Mouse (Mus musculus) forebrain, embryonic 15.5 days (tissue): ENCODE results near the gene Cpsf6. TPM values are rescaled to one million over a fixed set of nuclear protein-coding genes. Genes with fewer than 3 reads are reported as not detected.

Source experiments
- ATAC-seq: fragments of 200-750 bp; cut with Nextera tagmentation; replicated peaks from 2 replicates; pipeline ENCODE4 v1.8.0; 2017; ENCODE audit warnings: mild to moderate bottlenecking, moderate TSS enrichment, moderate library complexity
- H3K27ac ChIP-seq: fragments of 300-500 bp; sonication (generic); replicated peaks from 2 replicates; pipeline ENCODE4 v1.5.1; 2015; ENCODE audit warnings: mild to moderate bottlenecking, inconsistent platforms
- H3K27me3 ChIP-seq: fragments of 300-500 bp; sonication (generic); 2 replicates; pipeline ENCODE4 v1.6.1; 2015; ENCODE audit warnings: inconsistent platforms
- H3K36me3 ChIP-seq: fragments of 300-500 bp; sonication (generic); 2 replicates; pipeline ENCODE4 v1.6.1; 2015; ENCODE audit warnings: mild to moderate bottlenecking, inconsistent platforms
- H3K4me1 ChIP-seq: fragments of 300-500 bp; sonication (generic); 2 replicates; pipeline ENCODE4 v1.6.1; 2015; ENCODE audit warnings: inconsistent platforms
- H3K4me2 ChIP-seq: fragments of 300-500 bp; sonication (generic); replicated peaks from 2 replicates; pipeline ENCODE4 v1.6.1; 2015; ENCODE audit warnings: mild to moderate bottlenecking, inconsistent platforms
- H3K4me3 ChIP-seq: fragments of 300-500 bp; sonication (generic); 2 replicates; pipeline ENCODE4 v1.5.1; 2015; ENCODE audit warnings: mild to moderate bottlenecking, inconsistent platforms
- H3K9ac ChIP-seq: fragments of 300-500 bp; sonication (generic); replicated peaks from 2 replicates; pipeline ENCODE4 v1.6.1; 2015; ENCODE audit warnings: mild to moderate bottlenecking, inconsistent platforms
- H3K9me3 ChIP-seq: fragments of 300-500 bp; sonication (generic); 2 replicates; pipeline ENCODE4 v1.6.1; 2016; ENCODE audit warnings: inconsistent platforms
- WGBS: fragments of 180-500 bp; shearing (Covaris S2); methylation state at CpG from one replicate; pipeline ENCODE4 v1.1.7; 2015; ENCODE audit warnings: mixed read lengths; 5-methylcytosine and 5-hydroxymethylcytosine counted together
- polyA plus RNA-seq: library from polyadenylated mRNA; unstranded; fragments of >200 nt; fragmentation: Nextera tagmentation; extraction: Ambion mirVana; gene quantifications from 2 replicates; pipeline ENCODE4 v1.2.1, GENCODE M21; 2015

Gene Cpsf6
- 201 and 205 TPM in 2 replicates for polyA plus RNA-seq

DNA sequence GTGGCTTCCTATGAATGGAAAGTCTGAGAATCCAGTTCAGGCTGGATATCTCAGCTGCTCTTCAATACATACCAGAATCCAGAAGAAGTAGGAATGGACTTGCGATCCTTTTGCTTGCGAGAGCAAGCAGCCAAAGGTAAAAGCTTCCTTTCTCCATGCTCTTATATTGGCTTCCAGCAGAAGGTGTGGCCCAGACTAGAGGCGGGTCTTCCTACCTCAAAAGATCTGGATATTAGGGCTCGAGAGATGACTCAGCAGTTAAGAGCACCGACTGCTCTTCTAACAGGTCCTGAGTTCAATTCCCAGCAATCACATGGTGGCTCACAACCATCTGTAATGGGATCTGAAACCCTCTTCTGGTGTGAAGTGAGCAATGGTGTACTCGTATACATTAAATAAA lies at the start of gene Cpsf6:
Gene Cpsf6 (minus strand): TSS at position 108 of the 400 bp plus-strand sequence.
- Histone ChIP-seq H3K4me3 (no peak within 1 kb of the TSS), H3K36me3 (no peaks in the 10 kb centered on the region), H3K9me3 (no peaks in the 10 kb centered on the region), H3K9ac (no peak within 1 kb of the TSS), H3K27ac (no peak within 1 kb of the TSS), H3K27me3 (no peaks in the 10 kb centered on the region), H3K4me2 (no peak within 1 kb of the TSS), H3K4me1 (peaks cover 10% of the 10 kb centered on the region)
- ATAC-seq, result no peak
- 91% methylated on average over 6 of the region's 6 CpGs for WGBS

DNA sequence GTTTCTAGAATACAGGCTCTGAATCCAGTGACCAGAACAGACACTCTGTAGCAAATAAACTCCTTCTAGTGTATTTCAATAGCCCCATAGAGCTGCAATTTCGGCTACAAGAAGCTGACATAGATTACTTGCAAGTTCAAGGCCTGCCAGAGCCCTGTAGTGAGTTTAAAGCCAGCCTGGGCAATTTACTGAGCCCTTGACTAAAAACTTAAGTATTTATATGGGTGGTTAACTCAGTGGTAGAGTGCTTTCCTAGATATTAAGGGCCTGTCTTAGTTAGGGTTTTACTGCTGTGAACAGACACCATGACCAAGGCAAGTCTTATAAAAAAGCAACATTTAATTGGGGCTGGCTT lies 46.8 kb upstream of the Cpsf6 start:
- H3K4me2 ChIP-seq, result no peak overlapping the region
- 0 out of 2 replicates have a peak overlapping the region, but pooled peaks have one; percentile 36 for H3K27ac ChIP-seq
- no peaks in the 10 kb centered on the region for H3K27me3 ChIP-seq
- WGBS, result 78% methylated on average over 1 of the region's 1 CpGs
- H3K9me3 ChIP-seq, result no peaks in the 10 kb centered on the region
- peaks cover 9% of the 10 kb centered on the region for H3K4me1 ChIP-seq
- H3K9ac ChIP-seq, result no peak overlapping the region
- H3K4me3 ChIP-seq, result no peak overlapping the region
- no peaks in the 10 kb centered on the region for H3K36me3 ChIP-seq
- no peak for ATAC-seq

GRCm38 (mm10) chr10:117425907-117426614 lies 46.2 kb upstream of the Cpsf6 start:
- Histone ChIP-seq H3K27ac (peak overlapping the region; percentile 36; the same call in 1 of the 2 replicates), H3K4me3 (no peak overlapping the region), H3K36me3 (no peaks in the 10 kb centered on the region), H3K9me3 (no peaks in the 10 kb centered on the region), H3K4me2 (0 out of 2 replicates have a peak overlapping the region, but pooled peaks have one; percentile 11), H3K9ac (no peak overlapping the region), H3K4me1 (peaks cover 9% of the 10 kb centered on the region), H3K27me3 (no peaks in the 10 kb centered on the region)
- peak; percentile 87 for ATAC-seq
- 24% methylated on average over 11 of the region's 11 CpGs for WGBS

GRCm38 (mm10) chr10:117425013-117425412 lies 45.2 kb upstream of the Cpsf6 start:
- H3K4me2 ChIP-seq, result no peak overlapping the region
- H3K9me3 ChIP-seq, result no peaks in the 10 kb centered on the region
- no peak overlapping the region for H3K9ac ChIP-seq
- H3K36me3 ChIP-seq, result no peaks in the 10 kb centered on the region
- ATAC-seq, result no peak
- H3K4me1 ChIP-seq, result peaks cover 9% of the 10 kb centered on the region
- no peak overlapping the region for H3K27ac ChIP-seq
- no peak overlapping the region for H3K4me3 ChIP-seq
- WGBS, result 91% methylated on average over 5 of the region's 5 CpGs
- H3K27me3 ChIP-seq, result no peaks in the 10 kb centered on the region

GRCm38 (mm10) chr10:117424146-117424905 lies 44.5 kb upstream of the Cpsf6 start:
- Histone ChIP-seq H3K27ac (no peak overlapping the region), H3K9me3 (no peaks in the 10 kb centered on the region), H3K36me3 (no peaks in the 10 kb centered on the region), H3K4me2 (no peak overlapping the region), H3K4me3 (no peak overlapping the region), H3K4me1 (peaks cover 9% of the 10 kb centered on the region), H3K27me3 (no peaks in the 10 kb centered on the region), H3K9ac (no peak overlapping the region)
- WGBS, result 85% methylated on average over 3 of the region's 3 CpGs
- no peak for ATAC-seq

DNA sequence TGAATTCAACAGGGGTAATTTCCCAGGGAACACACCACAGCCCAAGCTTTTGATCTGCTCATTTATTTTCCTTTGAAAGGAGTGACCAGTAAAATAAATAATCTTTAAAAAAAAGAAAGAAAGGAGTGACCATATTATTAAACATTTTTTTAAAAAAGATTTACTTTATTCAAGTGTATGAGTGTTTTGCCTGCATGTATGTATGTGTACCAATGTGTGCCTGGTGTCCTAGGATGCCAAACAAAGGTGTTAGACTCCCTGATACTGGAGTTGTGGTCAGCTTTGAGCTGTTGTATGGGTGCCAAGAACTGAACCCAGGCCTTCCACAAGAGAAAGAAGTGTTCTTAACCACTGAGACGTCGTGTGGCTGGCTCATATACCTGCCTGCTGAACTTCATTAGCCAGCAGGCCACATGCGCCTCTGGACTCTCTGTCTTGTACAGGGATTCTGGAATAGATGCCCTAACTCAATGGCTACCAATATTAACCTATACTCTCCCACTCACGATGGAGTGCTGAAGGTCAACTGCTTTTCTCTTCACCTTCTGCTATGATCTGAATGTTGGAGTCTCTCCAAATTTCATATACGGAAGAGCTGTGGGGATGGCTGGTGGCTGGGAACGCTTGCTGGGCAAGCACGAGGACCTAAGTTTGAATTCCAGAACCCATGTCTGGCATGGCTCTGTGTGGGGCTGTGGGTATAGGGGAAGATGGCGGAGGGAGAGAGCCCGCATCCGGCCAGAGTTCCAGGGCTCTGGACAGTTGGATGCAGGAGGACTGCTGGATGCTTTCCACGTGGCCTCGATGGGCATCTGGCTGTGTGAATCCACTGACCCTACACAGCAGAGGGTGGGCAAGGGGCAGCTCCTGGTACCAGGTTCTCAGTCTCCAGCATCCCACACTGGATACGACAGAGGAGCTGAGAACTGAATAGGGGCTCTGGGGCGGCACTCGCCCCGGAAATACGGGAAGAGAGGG lies 43.5 kb upstream of the Cpsf6 start:
- Histone ChIP-seq H3K36me3 (no peaks in the 10 kb centered on the region), H3K4me1 (peaks cover 16% of the 10 kb centered on the region), H3K9me3 (no peaks in the 10 kb centered on the region), H3K27ac (no peak overlapping the region), H3K4me2 (no peak overlapping the region), H3K27me3 (no peaks in the 10 kb centered on the region), H3K4me3 (no peak overlapping the region), H3K9ac (no peak overlapping the region)
- no peak for ATAC-seq
- WGBS, result 88% methylated on average over 17 of the region's 17 CpGs

- Histone ChIP-seq H3K9me3 (no peaks in the 10 kb centered on the region), H3K4me2 (no peak overlapping the region), H3K4me1 (peaks cover 25% of the 10 kb centered on the region), H3K36me3 (no peaks in the 10 kb centered on the region), H3K9ac (no peak overlapping the region), H3K27ac (no peak overlapping the region), H3K4me3 (no peak overlapping the region), H3K27me3 (no peaks in the 10 kb centered on the region)
- WGBS, result 84% methylated on average over 6 of the region's 6 CpGs
- no peak for ATAC-seq
Observed at GRCm38 (mm10) chr10:117422174-117422808, 42.5 kb upstream of the Cpsf6 start.

DNA sequence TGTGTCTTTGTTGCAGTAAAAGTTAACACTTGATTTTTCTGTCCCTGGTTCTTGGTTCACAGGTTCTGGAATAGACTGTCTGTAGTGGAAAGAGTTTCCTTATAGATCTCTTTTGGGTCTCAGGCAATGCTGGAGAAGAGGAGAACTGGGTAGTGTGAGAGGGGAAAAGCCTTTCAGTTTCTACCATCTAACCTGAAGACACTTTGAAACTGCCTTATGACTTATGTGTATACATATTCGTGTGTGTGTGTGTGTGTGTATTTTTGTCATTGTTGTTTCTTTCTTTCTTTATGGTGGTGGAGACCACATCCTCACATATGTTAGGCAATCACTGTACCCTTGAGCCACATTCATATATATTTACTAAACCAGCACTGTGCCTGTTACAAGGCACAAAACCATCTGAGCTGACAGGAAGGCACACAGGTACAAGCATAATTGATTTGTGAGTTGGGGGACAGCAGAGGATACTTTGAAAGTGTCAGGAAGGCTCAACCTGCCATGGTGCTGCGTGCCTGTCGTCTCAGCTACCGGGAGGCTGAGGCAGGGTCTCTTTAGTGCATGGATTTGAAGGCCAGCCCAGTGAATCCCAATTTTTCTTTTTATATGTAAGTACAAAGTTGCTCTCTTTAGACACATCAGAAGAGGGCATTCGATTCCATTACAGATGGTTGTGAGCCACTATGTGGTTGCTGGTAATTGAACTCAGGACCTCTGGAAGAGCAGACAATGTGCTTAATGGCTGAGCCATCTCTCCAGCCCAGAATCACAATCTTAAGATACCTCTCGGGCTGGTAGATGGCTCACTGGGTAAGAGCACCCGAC lies 41.7 kb upstream of the Cpsf6 start:
- Histone ChIP-seq H3K9me3 (no peaks in the 10 kb centered on the region), H3K4me2 (no peak overlapping the region), H3K27me3 (no peaks in the 10 kb centered on the region), H3K36me3 (no peaks in the 10 kb centered on the region), H3K27ac (no peak overlapping the region), H3K9ac (no peak overlapping the region), H3K4me3 (no peak overlapping the region), H3K4me1 (peaks cover 27% of the 10 kb centered on the region)
- WGBS, result 85% methylated on average over 7 of the region's 7 CpGs
- ATAC-seq, result no peak

GRCm38 (mm10) chr10:117420502-117421282 lies 40.9 kb upstream of the Cpsf6 start:
- Histone ChIP-seq H3K9ac (no peak overlapping the region), H3K4me2 (no peak overlapping the region), H3K4me3 (no peak overlapping the region), H3K27me3 (no peaks in the 10 kb centered on the region), H3K27ac (no peak overlapping the region), H3K9me3 (no peaks in the 10 kb centered on the region), H3K36me3 (no peaks in the 10 kb centered on the region), H3K4me1 (peaks cover 21% of the 10 kb centered on the region)
- WGBS, result 85% methylated on average over 9 of the region's 9 CpGs
- ATAC-seq, result no peak

DNA sequence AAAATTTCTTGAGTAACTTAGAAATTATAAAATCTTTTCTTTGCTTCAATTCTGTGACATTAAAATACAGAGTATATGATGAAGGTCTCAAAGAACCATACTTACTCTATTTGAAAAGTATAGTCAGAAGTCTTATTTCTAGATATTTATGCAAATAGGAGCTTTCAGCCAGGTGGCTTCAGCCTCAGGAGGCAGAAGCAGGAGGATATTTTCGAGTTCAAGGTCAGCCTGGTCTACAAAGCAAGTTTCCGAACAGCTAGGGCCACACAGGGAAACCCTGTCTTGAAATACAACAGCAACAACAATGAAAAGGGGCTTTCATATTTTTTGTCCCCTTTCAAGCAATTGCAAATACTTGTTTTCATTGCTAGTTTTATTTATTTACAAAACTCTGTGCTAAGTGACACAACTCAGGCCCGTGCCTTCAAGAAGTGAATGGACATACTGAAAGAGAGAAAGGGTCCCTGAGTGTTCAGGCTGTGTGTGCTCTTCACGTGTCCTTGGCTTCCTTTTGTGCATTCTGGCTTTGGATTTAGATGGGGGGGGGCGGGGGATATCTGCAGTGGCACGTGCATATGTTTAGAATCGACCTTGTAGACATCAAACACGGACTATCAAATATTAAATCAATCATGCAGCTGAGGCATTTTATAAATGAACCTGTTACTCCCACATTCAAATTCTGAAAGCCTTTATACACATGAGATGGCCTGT lies 39.9 kb upstream of the Cpsf6 start:
- WGBS, result 64% methylated on average over 8 of the region's 8 CpGs

More for the DNA sequence above, 39.9 kb upstream of the Cpsf6 start:
- no peak overlapping the region for H3K4me2 ChIP-seq
- H3K9ac ChIP-seq, result no peak overlapping the region
- no peak overlapping the region for H3K4me3 ChIP-seq
- H3K27ac ChIP-seq, result no peak overlapping the region
- ATAC-seq, result no peak
- no peaks in the 10 kb centered on the region for H3K36me3 ChIP-seq
- peaks cover 18% of the 10 kb centered on the region for H3K4me1 ChIP-seq
- H3K27me3 ChIP-seq, result no peaks in the 10 kb centered on the region
- H3K9me3 ChIP-seq, result no peaks in the 10 kb centered on the region
